Mouse (Mus musculus) heart, adult 2 months (tissue): ENCODE results near the gene Gm14308.
"Not testable (repeated sequence)": the region's sequence is repeated elsewhere in the genome, so short reads cannot be mapped to it uniquely, and the experiment has no call there.

Experiments
- CTCF ChIP-seq: fragments of 200-600 bp; IDR thresholded peaks from 2 replicates; pipeline ENCODE4 v1.8.1; 2022; ENCODE audit warnings: antibody characterized with exemption, mild to moderate bottlenecking, moderate library complexity
- EP300 ChIP-seq: fragments of 200-500 bp; IDR thresholded peaks from 2 replicates; pipeline ENCODE4 v1.6.1; 2011; ENCODE audit warnings: low read depth, low read length, control low read depth; ENCODE audit not compliant: insufficient read depth
- POLR2A ChIP-seq: fragments of 200-500 bp; IDR thresholded peaks from 2 replicates; pipeline ENCODE4 v1.6.1; 2011; ENCODE audit warnings: mild to moderate bottlenecking, low read depth, low read length, control low read depth; ENCODE audit not compliant: insufficient read depth

- TF ChIP-seq POLR2A, CTCF, EP300: not testable (repeated sequence)
These were observed 34.1 kb upstream of the Gm14308 start, which contains the start of gene Zfp973 for GRCm38 (mm10) chr2:176670222-176670621.
